Mouse (Mus musculus) CD8-positive naive resting alpha-beta T cell, adult 2 months (primary cell): Measurements from ENCODE around the gene Gabpb1.
"Not testable (repeated sequence)": the region's sequence is repeated elsewhere in the genome, so short reads cannot be mapped to it uniquely, and the experiment has no call there.

Source experiments
- DNase-seq, 2 experiments: peaks; one replicate each; pipeline ENCODE4 v3.0.0; 2022; ENCODE audit warnings: low read depth in 2 of 2, low spot score in 2 of 2

Gene Gabpb1

DNA sequence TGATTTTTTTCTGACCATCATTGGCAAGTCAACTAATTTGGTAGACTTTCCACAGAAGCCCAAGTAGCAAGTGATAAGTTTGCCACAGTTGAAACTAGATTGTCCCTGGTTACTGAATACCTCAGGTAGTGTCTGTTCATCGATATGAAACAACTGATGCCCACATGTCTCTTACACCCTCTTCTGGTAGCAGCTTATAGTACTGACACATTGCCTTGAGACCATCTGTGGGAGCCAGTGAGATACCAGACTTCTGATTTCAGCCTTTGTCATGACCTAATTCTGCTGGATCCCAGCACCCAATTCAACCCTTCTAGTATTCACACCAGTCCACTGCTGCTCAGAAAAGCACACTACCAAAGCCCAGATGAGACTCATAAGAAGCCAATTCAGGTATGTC is 31.4 kb downstream of the Gabpb1 start:
- DNase-seq: no peak

DNA sequence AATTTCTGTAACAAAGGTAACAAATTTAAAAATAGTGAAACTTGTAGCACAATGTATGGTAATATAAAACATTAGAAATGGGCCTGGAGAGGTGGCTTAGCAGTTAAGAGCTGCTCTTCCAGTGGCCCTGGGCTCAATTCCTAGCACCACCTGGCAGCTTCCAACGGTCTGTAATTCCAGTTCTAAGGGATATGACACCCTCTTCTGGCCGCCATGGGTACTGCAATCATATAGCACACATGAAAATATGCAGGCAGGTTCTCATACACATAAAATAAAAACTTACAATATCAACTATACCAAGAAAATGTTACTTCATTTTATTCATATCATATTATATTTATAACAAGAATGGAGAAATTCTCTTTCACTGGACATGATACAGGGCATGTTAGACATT is 35.8 kb downstream of the Gabpb1 start:
- DNase-seq: no peak

DNA sequence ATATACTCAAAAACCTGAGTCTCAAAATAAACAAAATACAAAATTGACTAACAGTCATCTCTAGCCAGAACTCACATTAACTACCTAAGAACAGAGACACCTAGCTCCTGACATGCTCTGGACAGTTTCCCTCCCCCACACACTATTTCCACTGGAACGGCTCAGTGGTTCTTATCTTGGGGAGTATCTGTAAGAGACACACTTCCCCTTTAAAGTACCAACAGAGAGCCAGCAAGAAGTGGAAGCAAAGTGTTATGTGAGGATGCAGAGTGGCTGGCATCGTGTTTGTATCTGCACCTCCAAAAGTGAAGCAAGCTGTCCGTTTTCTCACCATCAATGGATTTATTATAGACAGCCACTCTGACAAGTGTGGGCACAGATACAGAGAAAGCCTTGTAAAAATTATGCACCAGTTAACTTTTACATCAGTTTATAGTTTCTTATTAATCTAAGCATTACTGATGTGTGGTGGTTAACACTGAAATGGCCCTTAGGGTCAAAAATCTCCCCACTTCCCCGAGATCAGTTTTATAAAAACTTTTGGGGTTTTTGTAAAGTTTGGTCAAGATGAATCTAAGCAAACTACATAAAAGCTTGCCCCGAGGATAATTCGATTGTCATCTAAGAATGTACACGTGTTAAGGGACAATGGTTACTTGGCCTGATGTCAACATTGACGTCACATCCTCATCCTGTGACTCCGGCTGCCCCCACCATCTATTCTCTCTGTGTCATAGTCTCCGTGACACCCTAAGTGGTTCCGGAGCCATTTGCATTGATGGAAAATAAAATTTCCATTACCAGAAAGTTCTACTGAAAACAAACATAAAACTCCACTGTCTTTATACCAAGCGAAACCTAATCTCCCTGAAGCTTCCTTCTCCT is 40.0 kb downstream of the Gabpb1 start:
- no peak for DNase-seq

DNA sequence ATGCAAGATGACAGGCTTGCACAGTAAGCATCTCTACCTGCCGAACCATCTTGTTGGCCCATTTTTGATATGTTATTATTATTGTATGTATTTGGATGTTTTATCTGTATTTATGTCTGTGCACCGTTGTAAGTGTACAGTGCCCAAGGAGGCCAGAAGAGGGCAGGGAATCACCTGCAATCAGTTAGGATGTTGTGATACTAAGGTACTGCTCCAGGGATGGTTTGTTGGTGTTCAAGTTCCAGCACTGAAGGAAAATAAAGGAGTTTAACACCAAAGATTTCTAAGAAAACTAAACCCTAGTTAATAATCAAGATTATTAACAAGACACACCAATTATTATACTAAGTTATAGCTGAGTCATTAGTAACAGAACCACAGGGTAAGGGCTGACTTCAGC is 43.0 kb downstream of the Gabpb1 start:
- DNase-seq: no peak

- DNase-seq: no peak
Observed at GRCm38 (mm10) chr2:126628455-126628995, 47.6 kb downstream of the Gabpb1 start.

DNA sequence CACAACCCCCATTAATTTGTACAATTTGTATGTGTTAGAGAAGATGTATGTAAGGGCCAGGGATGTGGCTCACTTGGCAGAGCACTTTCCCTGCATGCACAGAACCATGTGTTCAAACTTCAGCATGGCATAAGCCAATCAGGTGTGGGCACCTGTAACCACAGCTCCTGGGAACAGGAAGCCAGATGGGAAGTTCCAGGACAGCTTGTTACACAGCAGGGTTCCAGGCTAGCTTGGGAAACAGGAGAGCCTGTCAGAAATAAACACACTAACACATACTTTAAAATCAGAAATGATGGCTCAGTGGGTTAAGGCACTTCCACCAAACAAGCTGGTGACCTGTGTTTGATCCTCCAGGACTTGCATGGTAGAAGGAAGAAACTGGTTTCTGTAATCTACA is 53.0 kb downstream of the Gabpb1 start:
- DNase-seq: no peak

DNA sequence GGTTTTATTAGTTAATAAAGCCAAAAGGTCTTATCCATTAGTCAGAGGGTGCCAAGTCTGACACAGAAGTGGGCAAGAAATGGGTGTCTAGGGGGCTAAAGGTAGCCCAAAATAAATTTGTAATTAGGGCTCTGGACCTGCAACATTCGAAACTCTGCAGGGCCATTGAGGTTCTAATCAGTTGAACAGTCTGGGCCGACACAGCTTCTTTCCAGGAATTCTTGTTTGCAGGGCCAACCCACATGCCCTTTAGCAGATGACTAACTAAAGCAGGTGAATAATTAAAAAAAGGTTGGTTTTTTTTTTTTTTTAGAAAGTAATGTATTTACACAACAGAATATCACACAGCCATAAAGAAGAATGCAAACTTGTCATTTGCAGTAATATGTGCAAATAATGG is 53.7 kb downstream of the Gabpb1 start:
- no peak for DNase-seq

DNA sequence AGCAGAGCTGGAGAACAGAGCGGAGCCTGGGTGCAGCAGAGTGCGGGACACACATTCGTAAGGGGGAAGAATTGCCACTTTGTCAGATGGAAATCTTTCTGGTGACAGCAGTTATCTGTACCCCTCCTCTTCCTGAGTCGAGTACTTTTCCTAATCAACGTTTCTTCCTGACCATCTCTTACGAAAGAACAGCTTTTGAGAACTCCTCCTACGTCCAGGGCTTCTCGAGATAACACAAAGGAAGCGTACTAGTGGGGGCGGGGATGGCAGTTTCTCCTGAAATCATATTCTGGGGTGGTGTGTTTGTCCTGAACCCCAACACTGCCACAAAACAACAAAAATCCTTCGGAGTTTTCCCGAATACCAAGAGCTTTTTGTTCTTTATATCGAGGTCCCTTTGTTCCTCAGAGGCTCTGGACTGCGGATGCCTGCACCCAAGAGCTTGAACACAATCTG is 56.9 kb downstream of the Gabpb1 start, which contains the start of gene Hdc:
Gene Hdc (minus strand): TSS at position 51 of the 456 bp plus-strand sequence.
- DNase-seq: no peak

- DNase-seq: no peak
Observed at GRCm38 (mm10) chr2:126618470-126619179, 57.5 kb downstream of the Gabpb1 start.

GRCm38 (mm10) chr2:126615355-126615754 is 60.8 kb downstream of the Gabpb1 start:
- no peak for DNase-seq

DNA sequence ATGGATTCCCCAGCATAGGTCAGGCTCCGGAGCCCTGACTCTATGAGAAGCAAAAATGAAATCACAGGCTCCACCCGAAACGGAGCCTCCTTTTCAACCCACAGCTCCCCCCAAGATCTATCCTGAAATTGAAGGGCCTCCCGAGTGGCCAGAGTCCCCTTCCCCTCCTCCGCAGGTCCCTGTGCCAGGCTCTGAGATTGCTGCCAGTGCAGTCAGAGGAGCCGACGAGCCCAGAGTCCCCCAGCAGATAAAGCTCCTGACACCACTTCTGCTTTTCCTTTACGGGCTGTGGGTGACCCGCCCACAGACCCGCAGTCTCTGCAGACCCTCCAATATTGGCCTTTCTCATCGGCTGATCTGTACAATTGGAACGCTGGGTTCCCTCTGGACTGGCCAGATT is 66.5 kb downstream of the Gabpb1 start:
- DNase-seq: not testable (repeated sequence)

DNA sequence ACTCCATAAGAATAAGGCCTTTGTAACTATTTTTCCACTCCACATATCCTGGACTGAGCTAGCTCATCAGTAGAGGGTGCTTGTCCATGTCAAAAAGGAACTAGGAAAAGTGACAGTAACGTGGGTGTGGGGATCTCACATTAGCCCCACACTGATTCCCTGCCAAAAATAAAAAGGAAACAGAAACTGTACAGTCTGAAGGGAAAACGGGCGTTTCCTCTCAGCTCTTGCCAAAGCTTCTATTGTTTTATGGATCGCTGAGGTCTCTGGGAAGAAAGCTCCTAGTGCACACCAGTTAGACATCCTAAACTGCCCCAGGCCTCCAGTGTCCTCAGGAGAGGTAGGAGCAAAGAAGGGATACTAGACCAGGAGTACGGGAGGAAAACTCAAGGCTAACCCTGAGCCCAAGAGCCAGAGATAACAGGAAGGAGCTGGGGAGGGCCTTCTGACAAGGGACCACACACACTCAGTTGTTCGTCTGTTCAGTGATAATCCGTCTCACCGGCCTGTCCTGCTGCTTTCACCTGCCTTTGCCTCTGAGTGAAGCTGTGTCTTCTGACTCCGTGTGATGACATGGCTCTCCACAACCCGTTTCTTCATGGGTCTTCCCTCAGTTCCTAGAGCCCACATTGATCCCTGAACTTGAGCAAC is 68.5 kb downstream of the Gabpb1 start:
- no peak for DNase-seq

GRCm38 (mm10) chr2:126606688-126607062 is 69.5 kb downstream of the Gabpb1 start:
- no peak for DNase-seq

GRCm38 (mm10) chr2:126606061-126606687 is 70.0 kb downstream of the Gabpb1 start:
- peak; percentile 80 to 82 for DNase-seq

DNA sequence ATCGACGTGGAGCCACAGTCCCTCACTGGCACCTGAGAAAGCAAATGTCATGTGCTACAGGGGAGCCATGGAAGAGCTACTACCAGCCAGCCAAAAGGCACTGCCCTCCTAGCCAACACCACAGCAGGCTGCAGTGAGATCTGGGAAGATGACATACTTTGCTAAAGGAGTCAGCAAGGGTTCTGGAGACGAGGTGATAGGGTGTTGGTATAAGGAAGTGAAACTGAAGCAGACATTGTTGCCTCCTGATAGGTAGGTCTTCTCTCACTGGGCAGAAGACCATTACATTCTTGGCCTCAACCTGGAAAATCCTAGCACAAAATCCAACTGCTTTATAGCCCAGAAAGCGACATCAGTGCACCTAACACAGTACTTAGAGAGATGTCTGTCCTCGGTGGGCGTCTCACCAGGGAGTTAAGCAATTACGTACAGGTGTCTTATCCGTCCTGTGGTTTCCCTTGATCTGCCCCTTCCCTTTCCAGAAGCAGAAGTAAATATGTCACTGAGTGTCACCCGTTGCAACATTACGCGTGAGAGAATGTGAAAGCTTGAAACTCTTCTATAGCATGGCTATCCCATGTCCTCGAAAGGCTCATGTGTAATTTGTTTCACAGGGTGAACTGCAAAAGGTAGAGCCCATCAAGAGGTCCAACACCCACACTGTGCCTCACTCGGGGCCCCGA is 74.1 kb downstream of the Gabpb1 start:
- DNase-seq: no peak

DNA sequence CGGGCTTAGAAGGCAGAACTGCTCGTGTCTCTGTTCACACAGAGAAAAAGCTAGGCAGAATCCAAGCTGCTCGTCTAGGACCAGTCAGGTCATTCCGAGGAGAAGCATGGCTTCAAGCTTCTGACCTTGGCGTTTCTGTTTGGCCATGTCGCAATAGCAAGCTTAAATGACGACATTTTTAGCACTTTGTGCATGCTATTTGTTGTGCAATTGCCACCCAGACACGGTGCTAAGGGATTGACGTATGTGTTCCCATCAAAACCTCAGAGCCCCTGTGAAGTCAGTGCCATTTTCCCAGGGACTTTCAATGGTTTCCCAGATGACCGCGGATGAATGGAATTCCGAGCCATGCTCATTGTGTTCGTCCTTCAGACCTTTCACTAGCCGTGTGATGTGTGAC is 75.6 kb downstream of the Gabpb1 start:
- DNase-seq: no peak

- DNase-seq: no peak
Observed at GRCm38 (mm10) chr2:126599005-126599404, 77.1 kb downstream of the Gabpb1 start.

GRCm38 (mm10) chr2:126598359-126598758 is 77.8 kb downstream of the Gabpb1 start:
- DNase-seq: no peak

- peak; percentile 27 to 46 for DNase-seq
Observed at GRCm38 (mm10) chr2:126597279-126598241, 78.6 kb downstream of the Gabpb1 start.
